Mouse (Mus musculus) heart, adult 2 months (tissue): ENCODE results near the gene 2310007B03Rik.

Experiments used
- CTCF ChIP-seq: fragments of 200-600 bp; IDR thresholded peaks from 2 replicates; pipeline ENCODE4 v1.8.1; 2022; ENCODE audit warnings: antibody characterized with exemption, mild to moderate bottlenecking, moderate library complexity
- EP300 ChIP-seq: fragments of 200-500 bp; IDR thresholded peaks from 2 replicates; pipeline ENCODE4 v1.6.1; 2011; ENCODE audit warnings: low read depth, low read length, control low read depth; ENCODE audit not compliant: insufficient read depth
- POLR2A ChIP-seq: fragments of 200-500 bp; IDR thresholded peaks from 2 replicates; pipeline ENCODE4 v1.6.1; 2011; ENCODE audit warnings: mild to moderate bottlenecking, low read depth, low read length, control low read depth; ENCODE audit not compliant: insufficient read depth

GRCm38 (mm10) chr1:93135036-93135526, 25.7 kb downstream of the 2310007B03Rik start, which contains the start of gene Agxt:
- TF ChIP-seq EP300: no peak
- no peak for TF ChIP-seq CTCF
- no peak for TF ChIP-seq POLR2A
